Mouse (Mus musculus) brain, embryonic 18.5 days (tissue): ENCODE results near the gene Iltifb.
"Not testable (repeated sequence)": the region's sequence is repeated elsewhere in the genome, so short reads cannot be mapped to it uniquely, and the experiment has no call there.

Experiments
- DNase-seq: peaks from one replicate; pipeline ENCODE4 v3.0.0-alpha.2; 2012; ENCODE audit warnings: low read depth, low spot score

The Iltifb gene

GRCm38 (mm10) chr10:118294938-118295337 lies at the start of gene Iltifb:
Gene Iltifb (minus strand): TSS chr10:118295038.
- no peak for DNase-seq

GRCm38 (mm10) chr10:118343155-118343554 lies 48.3 kb upstream of the Iltifb start, which contains the start of gene Gm9046:
Gene Gm9046 (minus strand): TSS chr10:118343255.
- DNase-seq: not testable (repeated sequence)

- not testable (repeated sequence) for DNase-seq
Measured at GRCm38 (mm10) chr10:118337731-118338130, 42.9 kb upstream of the Iltifb start, which contains the start of gene Gm9045. Gene Gm9045 (minus strand): TSS chr10:118337831.

GRCm38 (mm10) chr10:118332308-118332707 lies 37.5 kb upstream of the Iltifb start, which contains the start of gene Gm9044:
Gene Gm9044 (minus strand): TSS chr10:118332408.
- not testable (repeated sequence) for DNase-seq

GRCm38 (mm10) chr10:118326869-118327268 lies 32.0 kb upstream of the Iltifb start, which contains the start of gene Gm9040:
Gene Gm9040 (minus strand): TSS chr10:118326969.
- not testable (repeated sequence) for DNase-seq

- DNase-seq: no peak
Measured at GRCm38 (mm10) chr10:118319024-118319423, 24.2 kb upstream of the Iltifb start.

- not testable (repeated sequence) for DNase-seq
Measured at GRCm38 (mm10) chr10:118302133-118302532, 7.3 kb upstream of the Iltifb start.

- not testable (repeated sequence) for DNase-seq
Measured at GRCm38 (mm10) chr10:118283016-118283415, 11.8 kb downstream of the Iltifb start.

- DNase-seq: not testable (repeated sequence)
Measured at GRCm38 (mm10) chr10:118282565-118282964, 12.3 kb downstream of the Iltifb start.

GRCm38 (mm10) chr10:118278069-118278468 lies 16.8 kb downstream of the Iltifb start:
- DNase-seq: not testable (repeated sequence)

GRCm38 (mm10) chr10:118271416-118271815 lies 23.4 kb downstream of the Iltifb start:
- not testable (repeated sequence) for DNase-seq

- not testable (repeated sequence) for DNase-seq
Measured at GRCm38 (mm10) chr10:118268812-118269211, 26.0 kb downstream of the Iltifb start.

- not testable (repeated sequence) for DNase-seq
Measured at GRCm38 (mm10) chr10:118258388-118258787, 36.5 kb downstream of the Iltifb start, which contains the start of gene Gm32802. Gene Gm32802 (plus strand): TSS chr10:118258688.

GRCm38 (mm10) chr10:118250852-118251295 lies 44.0 kb downstream of the Iltifb start:
- DNase-seq: peak; percentile 20

GRCm38 (mm10) chr10:118249006-118249595 lies 45.7 kb downstream of the Iltifb start:
- DNase-seq: not testable (repeated sequence)

GRCm38 (mm10) chr10:118240680-118241079 lies 54.2 kb downstream of the Iltifb start, which contains the start of gene Gm32717:
Gene Gm32717 (minus strand): TSS chr10:118240780.
- not testable (repeated sequence) for DNase-seq
